Mouse (Mus musculus) hindbrain, embryonic 13.5 days (tissue): ENCODE results near the gene Polr2e. TPM values are rescaled to one million over a fixed set of nuclear protein-coding genes. Genes with fewer than 3 reads are reported as not detected.

Experiments
- ATAC-seq: fragments of 200-750 bp; cut with Nextera tagmentation; 2 replicates; pipeline ENCODE4 v1.8.0; 2017; ENCODE audit warnings: moderate TSS enrichment; ENCODE audit not compliant: low FRiP score
- H3K27ac ChIP-seq: fragments of 300-500 bp; sonication (generic); 2 replicates; pipeline ENCODE4 v1.5.1; 2015; ENCODE audit warnings: inconsistent platforms, mild to moderate bottlenecking, moderate library complexity
- H3K27me3 ChIP-seq: fragments of 300-500 bp; sonication (generic); 2 replicates; pipeline ENCODE4 v1.6.1; 2015; ENCODE audit warnings: mild to moderate bottlenecking, inconsistent platforms
- H3K36me3 ChIP-seq: fragments of 300-500 bp; sonication (generic); 2 replicates; pipeline ENCODE4 v1.6.1; 2015; ENCODE audit warnings: mild to moderate bottlenecking, inconsistent platforms
- H3K4me1 ChIP-seq: fragments of 300-500 bp; sonication (generic); replicated peaks from 2 replicates; pipeline ENCODE4 v1.6.1; 2015; ENCODE audit warnings: inconsistent platforms
- H3K4me2 ChIP-seq: fragments of 300-500 bp; sonication (generic); 2 replicates; pipeline ENCODE4 v1.6.1; 2015; ENCODE audit warnings: inconsistent platforms, mild to moderate bottlenecking, moderate library complexity
- H3K4me3 ChIP-seq: fragments of 300-500 bp; sonication (generic); 2 replicates; pipeline ENCODE4 v1.5.1; 2015; ENCODE audit warnings: mild to moderate bottlenecking, inconsistent platforms
- H3K9ac ChIP-seq: fragments of 300-500 bp; sonication (generic); 2 replicates; pipeline ENCODE4 v1.6.1; 2015; ENCODE audit warnings: mild to moderate bottlenecking, inconsistent platforms
- H3K9me3 ChIP-seq: fragments of 300-500 bp; sonication (generic); 2 replicates; pipeline ENCODE4 v1.6.1; 2016; ENCODE audit warnings: inconsistent platforms
- WGBS: fragments of 180-500 bp; shearing (Covaris S2); methylation state at CpG from one replicate; pipeline ENCODE4 v1.1.7; 2015; 5-methylcytosine and 5-hydroxymethylcytosine counted together
- polyA plus RNA-seq: library from polyadenylated mRNA; unstranded; fragments of >200 nt; fragmentation: Nextera tagmentation; extraction: Ambion mirVana; gene quantifications from 2 replicates; pipeline ENCODE4 v1.2.1, GENCODE M21; 2015

Polr2e gene
- polyA plus RNA-seq, result 150 and 154 TPM in 2 replicates

DNA sequence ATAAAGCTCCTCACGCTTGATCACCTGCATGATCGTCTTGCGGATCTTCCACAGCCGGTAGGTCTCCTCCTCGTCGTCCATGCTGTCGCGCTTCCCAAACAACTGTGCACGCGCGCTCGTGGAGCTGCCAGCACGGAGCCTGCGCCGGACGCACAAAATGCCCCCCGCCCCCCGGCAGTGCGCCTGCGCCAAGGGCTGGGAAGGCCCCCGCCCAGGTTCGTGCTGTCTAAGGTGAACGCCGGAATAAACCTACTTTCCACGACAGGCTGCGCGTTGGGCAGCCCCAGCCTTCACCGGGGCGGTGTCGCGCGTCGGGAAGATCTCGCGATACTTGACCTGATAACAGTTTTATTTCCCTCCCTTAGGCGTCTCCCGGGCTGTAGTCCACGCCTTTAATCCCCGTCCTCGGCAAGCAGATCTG, at the start of gene Polr2e:
Gene Polr2e, minus strand, starts transcription at position 237 of the 421 bp plus-strand sequence.
- peaks cover 38% of the 10 kb centered on the region for H3K36me3 ChIP-seq
- H3K27ac ChIP-seq, result peak within 1 kb of the TSS; percentile 72
- H3K4me1 ChIP-seq, result peaks cover 23% of the 10 kb centered on the region
- ATAC-seq, result peak; percentile 96
- peak within 1 kb of the TSS; percentile 96 for H3K4me2 ChIP-seq
- no peaks in the 10 kb centered on the region for H3K27me3 ChIP-seq
- under 1% methylated on average over 40 of the region's 40 CpGs for WGBS
- H3K4me3 ChIP-seq, result peak within 1 kb of the TSS; percentile 86
- H3K9me3 ChIP-seq, result no peaks in the 10 kb centered on the region
- H3K9ac ChIP-seq, result peak within 1 kb of the TSS; percentile 89

DNA sequence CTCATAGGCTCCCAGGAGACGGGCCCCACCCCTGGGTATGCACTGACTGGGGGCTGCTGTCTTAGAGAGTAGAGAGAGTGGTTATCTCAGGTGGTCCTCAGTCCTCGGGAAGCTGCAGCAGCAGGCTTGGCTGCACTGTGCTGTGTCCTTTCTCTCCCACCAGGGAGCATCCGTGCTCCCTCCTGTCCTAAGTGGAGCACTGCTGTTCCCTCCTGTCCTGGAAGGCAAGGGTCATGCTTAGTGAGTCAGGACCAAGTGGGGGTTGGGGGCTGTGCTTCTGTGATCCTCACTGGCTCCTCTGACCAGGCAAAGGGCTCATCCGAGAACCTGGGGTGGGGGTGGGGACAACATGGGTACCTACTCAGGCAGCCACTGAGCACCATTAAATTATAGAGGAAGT, 49.6 kb upstream of the Polr2e start:
- no peak for ATAC-seq
- H3K4me3 ChIP-seq, result no peak overlapping the region
- 53% methylated on average over 4 of the region's 4 CpGs for WGBS
- no peak overlapping the region for H3K4me2 ChIP-seq
- no peaks in the 10 kb centered on the region for H3K27me3 ChIP-seq
- H3K27ac ChIP-seq, result no peak overlapping the region
- H3K9me3 ChIP-seq, result no peaks in the 10 kb centered on the region
- H3K4me1 ChIP-seq, result no peaks in the 10 kb centered on the region
- H3K36me3 ChIP-seq, result peaks cover 16% of the 10 kb centered on the region
- no peak overlapping the region for H3K9ac ChIP-seq

DNA sequence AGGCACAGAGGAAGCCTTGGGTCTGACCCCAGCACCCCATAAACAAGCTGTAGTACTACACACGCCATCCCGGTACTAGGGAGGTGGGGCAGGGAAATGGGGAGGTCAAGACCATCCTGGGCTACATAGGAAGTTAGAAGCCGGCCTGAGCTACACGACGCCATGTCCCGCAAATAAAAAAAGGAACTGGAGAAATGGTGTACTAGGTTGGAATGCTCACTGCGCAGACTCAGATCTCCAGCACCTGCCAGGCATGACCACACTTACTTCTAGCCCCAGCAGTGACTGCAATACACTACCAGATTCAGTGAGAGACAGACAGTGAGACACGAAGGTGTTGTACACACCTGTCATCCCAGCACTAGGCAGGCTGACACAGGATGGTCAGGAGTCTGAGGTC, 47.9 kb upstream of the Polr2e start:
- H3K27me3 ChIP-seq, result no peaks in the 10 kb centered on the region
- H3K9ac ChIP-seq, result no peak overlapping the region; the same call in 1 of the 2 replicates
- WGBS, result 90% methylated on average over 8 of the region's 8 CpGs
- peaks cover 33% of the 10 kb centered on the region for H3K36me3 ChIP-seq
- no peak for ATAC-seq
- H3K4me3 ChIP-seq, result no peak overlapping the region
- H3K4me1 ChIP-seq, result no peaks in the 10 kb centered on the region
- H3K4me2 ChIP-seq, result no peak overlapping the region
- H3K9me3 ChIP-seq, result no peaks in the 10 kb centered on the region
- no peak overlapping the region for H3K27ac ChIP-seq

DNA sequence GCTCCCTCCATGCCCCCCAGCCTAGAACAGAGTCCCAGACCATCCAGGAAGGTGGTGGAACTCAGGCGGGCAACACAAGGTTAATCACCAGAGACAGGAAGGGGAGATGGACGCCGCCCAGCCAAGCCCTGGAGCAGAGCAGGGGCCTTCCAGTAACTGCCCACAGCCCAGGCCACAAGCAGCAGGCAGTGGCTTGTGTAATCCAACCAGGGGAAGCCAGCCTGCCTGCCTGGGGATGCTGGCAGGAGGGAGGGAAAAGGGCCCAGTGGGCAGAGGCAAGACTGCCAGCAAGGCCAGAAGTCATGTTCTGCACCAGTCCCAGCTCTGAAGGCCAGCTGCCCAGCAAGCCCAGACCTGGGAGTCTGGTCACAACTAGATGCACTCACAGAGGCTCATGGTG, 47.3 kb upstream of the Polr2e start:
- Histone ChIP-seq H3K27ac (no peak overlapping the region), H3K4me2 (no peak overlapping the region), H3K36me3 (peaks cover 39% of the 10 kb centered on the region), H3K27me3 (no peaks in the 10 kb centered on the region), H3K9ac (no peak overlapping the region; the same call in 1 of the 2 replicates), H3K4me3 (no peak overlapping the region), H3K4me1 (no peaks in the 10 kb centered on the region), H3K9me3 (no peaks in the 10 kb centered on the region)
- no peak for ATAC-seq
- WGBS, result 94% methylated on average over 3 of the region's 3 CpGs

DNA sequence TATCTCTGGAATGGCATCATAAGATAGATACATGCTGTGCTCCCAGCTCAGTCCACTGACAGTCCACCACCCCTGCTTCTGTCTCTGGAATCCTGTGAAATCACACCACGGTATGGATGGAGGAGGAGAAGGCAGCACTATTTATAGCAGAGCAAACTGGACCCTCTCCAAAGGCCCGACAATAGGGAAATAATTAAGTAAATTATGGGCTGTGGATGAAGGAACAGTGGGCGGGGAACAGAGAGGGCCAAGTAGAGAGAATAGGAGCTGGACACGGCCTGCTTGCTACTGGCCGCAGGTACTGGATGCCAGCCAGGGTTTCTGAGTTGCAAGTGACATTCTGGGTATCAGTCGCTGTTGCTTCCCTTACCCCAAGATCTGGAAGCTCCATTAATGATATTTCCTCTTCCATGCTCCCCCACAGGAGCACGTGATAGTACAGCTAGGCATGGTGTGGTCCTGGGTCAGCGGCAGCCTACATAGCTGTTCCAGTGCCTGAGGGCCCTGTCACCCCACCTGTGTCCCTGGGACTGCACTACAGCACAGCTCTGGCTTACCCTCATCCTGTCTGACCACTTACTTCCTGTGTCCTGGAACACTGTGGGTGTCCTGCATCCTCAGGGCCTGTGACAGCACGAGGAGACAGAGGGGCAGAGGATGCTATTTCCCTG, 45.4 kb upstream of the Polr2e start:
- no peak for ATAC-seq
- Histone ChIP-seq H3K9ac (no peak overlapping the region), H3K9me3 (no peaks in the 10 kb centered on the region), H3K36me3 (peaks cover 58% of the 10 kb centered on the region), H3K4me1 (no peaks in the 10 kb centered on the region), H3K4me2 (no peak overlapping the region), H3K27ac (no peak overlapping the region), H3K4me3 (no peak overlapping the region), H3K27me3 (no peaks in the 10 kb centered on the region)
- 83% methylated on average over 9 of the region's 9 CpGs for WGBS

DNA sequence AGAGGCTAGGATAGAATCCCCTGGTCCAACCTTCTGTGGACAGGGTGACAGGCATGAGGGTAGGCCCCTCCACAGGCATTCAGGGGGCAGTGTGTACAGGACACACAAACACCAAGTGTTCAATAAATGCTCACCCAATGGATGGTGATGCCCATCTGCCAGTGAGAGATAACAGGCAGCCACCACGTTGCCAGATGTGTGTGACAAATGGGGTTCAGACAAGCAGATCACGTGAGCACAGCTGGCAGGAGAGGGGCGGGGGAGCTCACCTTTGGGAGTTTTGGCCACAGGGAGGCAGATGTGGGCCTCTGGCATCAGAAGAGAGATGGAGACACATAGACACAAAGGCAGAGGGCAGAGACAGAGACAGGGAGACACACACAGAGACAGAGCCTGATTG, 41.5 kb upstream of the Polr2e start:
- Histone ChIP-seq H3K4me2 (no peak overlapping the region), H3K4me3 (no peak overlapping the region), H3K27ac (no peak overlapping the region), H3K36me3 (peaks cover 78% of the 10 kb centered on the region), H3K9me3 (no peaks in the 10 kb centered on the region), H3K9ac (no peak overlapping the region), H3K4me1 (no peaks in the 10 kb centered on the region), H3K27me3 (no peaks in the 10 kb centered on the region)
- no peak for ATAC-seq
- WGBS, result 81% methylated on average over 3 of the region's 3 CpGs

DNA sequence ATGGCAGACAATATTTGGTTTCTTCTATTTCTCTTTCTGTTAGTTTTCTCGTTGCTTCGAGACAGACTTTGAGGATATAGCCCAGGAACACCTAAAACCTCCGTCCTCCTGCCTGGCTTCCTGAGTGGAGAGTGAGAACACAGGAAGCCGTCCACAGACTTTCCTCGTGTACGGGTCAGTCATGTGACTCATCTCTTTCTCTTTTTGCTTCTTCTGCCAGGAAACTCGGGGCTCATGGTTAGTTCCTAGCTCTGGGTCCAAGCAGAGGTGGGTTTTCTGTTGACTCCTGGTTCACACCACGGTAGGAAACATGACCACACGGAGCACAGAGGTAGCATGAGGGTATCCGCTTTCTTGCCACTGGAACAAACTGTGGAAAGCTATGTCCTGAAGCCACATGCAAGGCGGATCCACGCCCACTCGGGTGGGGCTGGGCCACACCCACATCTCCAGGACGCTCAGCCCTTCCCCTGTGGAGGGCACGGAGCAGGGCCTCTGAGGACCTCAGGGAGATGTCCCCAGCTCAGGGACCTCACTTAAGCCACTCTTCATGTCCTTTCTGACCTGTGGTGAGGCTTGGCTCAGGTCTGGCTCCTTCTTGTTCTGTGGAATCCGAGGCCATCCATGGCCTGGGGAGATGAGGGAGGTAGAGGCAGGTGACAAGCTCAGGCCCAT, 40.9 kb upstream of the Polr2e start:
- H3K4me3 ChIP-seq, result no peak overlapping the region
- no peak overlapping the region for H3K4me2 ChIP-seq
- H3K27ac ChIP-seq, result no peak overlapping the region
- H3K27me3 ChIP-seq, result no peaks in the 10 kb centered on the region
- ATAC-seq, result no peak
- H3K36me3 ChIP-seq, result peaks cover 76% of the 10 kb centered on the region
- no peaks in the 10 kb centered on the region for H3K9me3 ChIP-seq
- 87% methylated on average over 16 of the region's 16 CpGs for WGBS
- H3K4me1 ChIP-seq, result peaks cover 4% of the 10 kb centered on the region; the same call in 1 of the 2 replicates
- no peak overlapping the region for H3K9ac ChIP-seq

DNA sequence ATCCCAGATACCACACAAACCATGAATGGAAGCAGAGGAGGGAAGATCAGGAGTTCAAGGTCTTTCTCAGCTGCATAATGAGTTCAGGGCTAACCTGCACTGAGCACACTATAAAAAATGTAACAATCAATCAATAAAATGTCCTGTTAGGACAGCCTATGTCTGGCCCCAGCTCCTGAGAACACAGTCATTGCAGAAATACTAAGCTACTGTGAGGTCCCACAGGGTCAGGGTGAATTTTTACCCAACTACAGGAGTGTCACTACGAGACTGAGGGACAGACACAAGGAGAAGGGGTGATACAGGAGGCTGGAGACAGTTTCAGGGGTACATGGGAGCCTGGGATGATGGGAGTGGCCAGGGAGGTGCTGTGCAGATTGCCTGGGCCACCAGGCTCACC, 38.8 kb upstream of the Polr2e start:
- H3K27ac ChIP-seq, result no peak overlapping the region
- no peak overlapping the region for H3K4me3 ChIP-seq
- H3K9me3 ChIP-seq, result no peaks in the 10 kb centered on the region
- no peaks in the 10 kb centered on the region for H3K27me3 ChIP-seq
- no peak overlapping the region for H3K9ac ChIP-seq
- H3K36me3 ChIP-seq, result peaks cover 55% of the 10 kb centered on the region
- H3K4me2 ChIP-seq, result no peak overlapping the region
- no peak for ATAC-seq
- H3K4me1 ChIP-seq, result peaks cover 11% of the 10 kb centered on the region
- 92% methylated on average over 1 of the region's 1 CpGs for WGBS

DNA sequence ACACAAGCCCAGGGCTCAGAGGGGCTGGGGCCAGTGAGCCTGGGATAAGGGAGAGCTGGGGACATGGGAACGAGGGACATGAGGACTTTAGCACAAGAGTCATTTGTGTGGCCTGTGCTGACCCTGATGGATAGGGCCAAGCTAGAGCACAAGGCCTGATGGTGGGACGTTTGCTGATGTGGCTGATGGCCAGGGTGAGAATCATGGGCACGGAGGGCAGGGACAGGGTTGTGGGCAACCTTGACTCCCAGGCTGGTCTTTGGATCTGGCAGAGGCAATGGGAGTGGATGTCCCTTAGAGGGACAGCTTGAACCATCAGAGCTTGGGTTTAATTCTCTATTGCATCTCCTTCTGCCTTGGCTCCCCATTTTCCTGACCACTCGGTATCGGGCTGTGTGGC, 37.7 kb upstream of the Polr2e start:
- Histone ChIP-seq H3K9me3 (no peaks in the 10 kb centered on the region), H3K27ac (no peak overlapping the region), H3K36me3 (peaks cover 46% of the 10 kb centered on the region), H3K4me1 (peaks cover 11% of the 10 kb centered on the region), H3K4me2 (no peak overlapping the region), H3K4me3 (no peak overlapping the region), H3K27me3 (no peaks in the 10 kb centered on the region), H3K9ac (no peak overlapping the region)
- 94% methylated on average over 5 of the region's 5 CpGs for WGBS
- no peak for ATAC-seq

DNA sequence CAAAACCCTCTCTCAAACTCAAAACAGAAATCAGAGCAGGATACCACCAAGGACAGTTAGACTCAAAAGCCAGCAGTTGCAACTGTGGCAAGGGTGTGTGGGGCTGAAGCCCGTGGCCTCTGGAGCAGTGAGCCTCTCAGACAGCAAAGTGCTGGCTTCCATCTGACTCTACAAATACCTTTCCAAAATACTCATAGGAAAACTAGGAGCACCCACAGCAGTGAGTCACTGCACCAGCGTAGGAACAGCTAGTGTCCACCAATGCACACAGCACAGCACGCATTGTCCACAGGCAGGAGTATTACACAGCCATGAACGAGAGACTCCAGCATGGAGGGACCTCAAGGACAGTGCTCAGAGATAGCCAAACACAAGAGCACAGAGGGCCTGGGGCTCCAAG, 36.8 kb upstream of the Polr2e start:
- 97% methylated on average over 4 of the region's 4 CpGs for WGBS
- Histone ChIP-seq H3K4me2 (no peak overlapping the region), H3K36me3 (peaks cover 44% of the 10 kb centered on the region), H3K9ac (no peak overlapping the region), H3K27me3 (no peaks in the 10 kb centered on the region), H3K4me3 (no peak overlapping the region), H3K27ac (no peak overlapping the region), H3K9me3 (no peaks in the 10 kb centered on the region), H3K4me1 (peaks cover 15% of the 10 kb centered on the region)
- ATAC-seq, result no peak

DNA sequence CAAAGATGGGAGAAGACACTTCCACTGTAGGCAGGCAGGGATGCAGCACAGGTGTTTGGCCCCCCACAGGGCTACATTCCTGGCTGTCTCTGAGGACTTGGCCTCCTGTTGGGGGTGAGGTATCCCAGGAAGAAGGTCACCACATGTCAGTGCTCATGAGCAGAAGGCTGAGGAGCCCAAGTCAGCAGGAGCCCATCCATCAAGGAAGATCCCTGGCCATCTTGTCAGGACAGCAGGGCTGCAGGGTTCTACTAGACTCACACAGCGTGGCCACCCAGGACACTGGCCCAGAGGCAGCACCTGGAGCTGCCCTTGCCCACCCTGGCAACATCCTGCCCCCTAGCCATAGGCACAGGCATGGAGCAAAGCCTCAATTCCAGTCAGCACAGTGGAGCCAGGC, 36.3 kb upstream of the Polr2e start:
- no peaks in the 10 kb centered on the region for H3K9me3 ChIP-seq
- no peaks in the 10 kb centered on the region for H3K27me3 ChIP-seq
- H3K36me3 ChIP-seq, result peaks cover 39% of the 10 kb centered on the region
- no peak overlapping the region for H3K9ac ChIP-seq
- H3K4me1 ChIP-seq, result peaks cover 18% of the 10 kb centered on the region
- H3K4me2 ChIP-seq, result no peak overlapping the region
- no peak overlapping the region for H3K4me3 ChIP-seq
- WGBS, result 48% methylated on average over 1 of the region's 1 CpGs
- ATAC-seq, result no peak
- H3K27ac ChIP-seq, result no peak overlapping the region

DNA sequence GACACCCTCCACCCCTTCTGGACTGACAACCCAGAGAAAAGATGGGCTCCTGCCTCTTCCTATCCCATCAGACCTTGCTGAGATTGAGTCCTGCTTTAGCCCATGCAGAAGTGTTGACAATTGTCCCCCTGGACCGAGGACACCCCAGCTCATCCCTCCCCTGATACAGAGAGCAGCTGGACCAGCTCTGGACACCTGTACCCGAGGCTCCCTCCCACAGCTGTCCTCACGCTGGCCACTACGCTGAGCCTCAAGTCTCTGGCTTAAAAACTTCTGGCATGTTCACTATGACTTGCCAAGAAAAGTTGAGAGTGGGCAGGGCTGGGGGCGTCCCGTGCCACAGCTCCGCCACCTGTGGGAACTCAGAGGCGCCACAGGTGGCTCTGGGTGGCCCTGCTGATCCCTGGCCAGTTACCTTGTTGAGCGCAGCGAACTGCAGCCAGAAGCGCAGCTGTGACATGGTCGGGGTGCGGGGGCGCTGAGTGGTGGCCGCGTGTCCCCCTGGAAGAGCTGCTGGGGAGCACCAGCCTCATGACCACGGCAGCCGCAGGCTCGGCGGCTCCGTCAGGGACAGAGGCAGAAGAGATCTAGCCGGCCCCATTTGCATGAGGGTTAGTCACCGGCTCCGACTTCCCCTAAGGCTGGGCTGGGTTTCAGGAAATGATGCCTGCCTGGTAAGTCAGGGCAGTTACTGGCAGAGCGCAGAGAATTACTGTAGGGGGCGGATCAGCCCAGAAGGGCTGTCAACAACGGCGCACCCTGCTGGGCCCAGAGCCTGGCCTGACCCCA, 35.4 kb upstream of the Polr2e start:
- no peaks in the 10 kb centered on the region for H3K9me3 ChIP-seq
- H3K4me2 ChIP-seq, result peak overlapping the region; percentile 34
- ATAC-seq, result no peak
- peaks cover 30% of the 10 kb centered on the region for H3K36me3 ChIP-seq
- peaks cover 22% of the 10 kb centered on the region for H3K4me1 ChIP-seq
- no peak overlapping the region for H3K4me3 ChIP-seq
- H3K9ac ChIP-seq, result peak overlapping the region; percentile 40
- WGBS, result 24% methylated on average over 25 of the region's 28 CpGs
- no peaks in the 10 kb centered on the region for H3K27me3 ChIP-seq
- no peak overlapping the region for H3K27ac ChIP-seq
